Mouse (Mus musculus) kidney, postnatal 36 days (tissue): ENCODE measurements at regions not wholly inside any gene's neighbourhood (a gene's known extent, or its start where the extent isn't known, plus 50 kb on each side); places are given as distances from the start of the nearest gene placed in this dataset.

Source experiments
- DNase-seq, 2 experiments: peaks; one replicate each; pipeline ENCODE4 v3.0.0; 2021 to 2022; ENCODE audit warnings: mixed read lengths in 2 of 2

GRCm38 (mm10) chr1:186501726-186502125, 204.1 kb downstream of the Tgfb2 start:
- no peak for DNase-seq

GRCm38 (mm10) chr1:186497872-186498271, 207.9 kb downstream of the Tgfb2 start:
- no peak for DNase-seq

GRCm38 (mm10) chr1:186497333-186497732, 208.5 kb downstream of the Tgfb2 start:
- DNase-seq = no peak

GRCm38 (mm10) chr1:186494411-186494783, 211.4 kb downstream of the Tgfb2 start:
- DNase-seq = no peak

GRCm38 (mm10) chr1:186493664-186494410, 212.0 kb downstream of the Tgfb2 start:
- no peak for DNase-seq

GRCm38 (mm10) chr1:186482177-186482576, 223.6 kb downstream of the Tgfb2 start:
- DNase-seq = peak; percentile 5 to 39

GRCm38 (mm10) chr1:186480019-186480418, 225.8 kb downstream of the Tgfb2 start:
- no peak for DNase-seq

GRCm38 (mm10) chr1:186478428-186479238, 227.2 kb downstream of the Tgfb2 start:
- peak; percentile 79 to 84 for DNase-seq

GRCm38 (mm10) chr1:186474844-186475243, 230.9 kb downstream of the Tgfb2 start:
- no peak for DNase-seq

- DNase-seq = no peak
These were observed 231.4 kb downstream of the Tgfb2 start for GRCm38 (mm10) chr1:186474385-186474784.

- DNase-seq = no peak
These were observed 232.8 kb downstream of the Tgfb2 start for GRCm38 (mm10) chr1:186472955-186473354.

GRCm38 (mm10) chr1:186465526-186465925, 240.3 kb downstream of the Tgfb2 start:
- DNase-seq = no peak

- DNase-seq = no peak
These were observed 245.0 kb downstream of the Tgfb2 start for GRCm38 (mm10) chr1:186460742-186461141.

GRCm38 (mm10) chr1:186458099-186458637, 247.6 kb downstream of the Tgfb2 start:
- peak in 1 of 2 experiments; percentile 16 for DNase-seq

- DNase-seq = no peak
These were observed 248.7 kb downstream of the Tgfb2 start for GRCm38 (mm10) chr1:186457098-186457497.

- peak in 1 of 2 experiments; percentile 58 for DNase-seq
These were observed 249.7 kb downstream of the Tgfb2 start for GRCm38 (mm10) chr1:186456131-186456530.

GRCm38 (mm10) chr1:186455177-186455660, 250.6 kb downstream of the Tgfb2 start:
- no peak for DNase-seq

- no peak for DNase-seq
These were observed 251.2 kb downstream of the Tgfb2 start for GRCm38 (mm10) chr1:186454393-186455085.

- peak in 1 of 2 experiments; percentile 8 for DNase-seq
These were observed 256.7 kb downstream of the Tgfb2 start for GRCm38 (mm10) chr1:186448841-186449650.

GRCm38 (mm10) chr1:186447521-186447920, 258.3 kb downstream of the Tgfb2 start:
- DNase-seq = no peak

- peak; percentile 32 to 33 for DNase-seq
These were observed 261.1 kb downstream of the Tgfb2 start for GRCm38 (mm10) chr1:186444701-186445131.

- no peak for DNase-seq
These were observed 263.6 kb downstream of the Tgfb2 start for GRCm38 (mm10) chr1:186442160-186442559.
